Mouse (Mus musculus) right cerebral cortex, postnatal 10 days (tissue): ENCODE measurements around the gene Abca4.

Experiments used
- DNase-seq, 2 experiments: peaks; one replicate each; pipeline ENCODE4 v3.0.0; 2021; ENCODE audit warnings: low spot score in 2 of 2

Abca4 gene

GRCm38 (mm10) chr3:122170621-122171309, 126.5 kb downstream of the Abca4 start:
- DNase-seq = peak in 1 of 2 experiments; percentile 29

GRCm38 (mm10) chr3:122173526-122174150, 129.4 kb downstream of the Abca4 start:
- no peak for DNase-seq

GRCm38 (mm10) chr3:122176018-122176417, 131.8 kb downstream of the Abca4 start:
- DNase-seq = no peak

- no peak for DNase-seq
Measured at GRCm38 (mm10) chr3:122176706-122177390, 132.6 kb downstream of the Abca4 start.

GRCm38 (mm10) chr3:122184109-122184508, 139.9 kb downstream of the Abca4 start:
- DNase-seq = no peak

GRCm38 (mm10) chr3:122186975-122187374, 142.7 kb downstream of the Abca4 start:
- DNase-seq = no peak

- no peak for DNase-seq
Measured at GRCm38 (mm10) chr3:122196621-122197298, 152.5 kb downstream of the Abca4 start.

- DNase-seq = no peak
Measured at GRCm38 (mm10) chr3:122198532-122198931, 154.3 kb downstream of the Abca4 start.

GRCm38 (mm10) chr3:122198966-122199381, 154.7 kb downstream of the Abca4 start:
- DNase-seq = no peak

- DNase-seq = peak in 1 of 2 experiments; percentile 24
Measured at GRCm38 (mm10) chr3:122199600-122199999, 155.4 kb downstream of the Abca4 start.

GRCm38 (mm10) chr3:122200017-122200416, 155.8 kb downstream of the Abca4 start:
- no peak for DNase-seq

GRCm38 (mm10) chr3:122200447-122200846, 156.2 kb downstream of the Abca4 start:
- DNase-seq = peak; percentile 32 to 43

GRCm38 (mm10) chr3:122202307-122202732, 158.1 kb downstream of the Abca4 start:
- no peak for DNase-seq

- no peak for DNase-seq
Measured at GRCm38 (mm10) chr3:122203675-122204329, 159.6 kb downstream of the Abca4 start.

GRCm38 (mm10) chr3:122205753-122206152, 161.5 kb downstream of the Abca4 start:
- no peak for DNase-seq

GRCm38 (mm10) chr3:122206279-122207070, 162.2 kb downstream of the Abca4 start:
- DNase-seq = no peak

- no peak for DNase-seq
Measured at GRCm38 (mm10) chr3:122207766-122208165, 163.5 kb downstream of the Abca4 start.

GRCm38 (mm10) chr3:122208296-122209225, 164.3 kb downstream of the Abca4 start:
- no peak for DNase-seq

GRCm38 (mm10) chr3:122209511-122209910, 165.3 kb downstream of the Abca4 start:
- DNase-seq = no peak

GRCm38 (mm10) chr3:122210434-122210833, 166.2 kb downstream of the Abca4 start:
- no peak for DNase-seq
